Mouse (Mus musculus) ES-Bruce4 (cell line): ENCODE data around the gene Teddm2.

Experiments
- CTCF ChIP-seq: IDR thresholded peaks from one replicate; pipeline ENCODE4 v1.8.1; 2011; ENCODE audit warnings: low read depth, low read length
- POLR2A ChIP-seq: IDR thresholded peaks from one replicate; pipeline ENCODE4 v1.8.1; 2011; ENCODE audit warnings: low read length; ENCODE audit not compliant: insufficient read depth

DNA sequence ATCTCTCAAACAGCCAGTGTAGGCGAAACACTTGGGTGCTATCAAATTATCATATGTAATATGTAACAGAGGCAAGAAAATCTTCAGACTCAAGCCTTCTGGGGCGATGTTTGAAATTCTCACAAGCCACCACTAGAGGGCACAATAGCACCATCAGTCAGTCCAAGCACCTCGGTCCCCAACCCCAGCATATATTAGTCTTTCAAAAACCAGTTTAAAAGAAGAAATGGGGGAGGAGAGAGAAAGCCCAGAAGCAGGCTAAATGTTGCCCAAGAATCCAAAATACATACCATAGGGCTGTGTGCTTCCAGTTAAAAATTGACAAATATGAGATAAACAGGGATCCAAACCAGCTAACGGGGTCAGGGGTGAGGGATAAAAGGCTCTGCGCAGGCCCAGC, 5.0 kb downstream of the Teddm2 start:
- TF ChIP-seq POLR2A (no peak), CTCF (peak; percentile 68)
